Mouse (Mus musculus) kidney, adult 2 months (tissue): ENCODE measurements around the gene Dnajb3.

Source experiments
- CTCF ChIP-seq: fragments of 200-500 bp; conservative IDR thresholded peaks from 2 replicates; pipeline ENCODE4 v1.5.1; 2011; ENCODE audit warnings: low read depth, mild to moderate bottlenecking, control low read depth, low read length, moderate library complexity, mixed read lengths; ENCODE audit not compliant: insufficient read depth, insufficient read length
- POLR2A ChIP-seq: fragments of 200-500 bp; IDR thresholded peaks from one replicate; pipeline ENCODE4 v1.6.1; 2011; ENCODE audit warnings: low read depth, low read length, control low read depth

- no peak for TF ChIP-seq CTCF
- TF ChIP-seq POLR2A = no peak
These were observed 28.6 kb upstream of the Dnajb3 start for GRCm38 (mm10) chr1:88234248-88234610.
